Mouse (Mus musculus): Measurements from ENCODE around the gene Ano3. TPM values are rescaled to one million over a fixed set of nuclear protein-coding genes. Genes with fewer than 3 reads are reported as not detected.

Ano3 gene
- total and polyA plus RNA-seq, 3 experiments, result not detected

GRCm38 (mm10) chr2:110719051-110719450 is 231.7 kb downstream of the Ano3 start:
- Histone ChIP-seq H3K36me3 (replicated peaks in 1 of 2; ENCODE audit: control insufficient read depth in 1 of 2, insufficient read depth in 1 of 2, low read length in 1 of 2) (no peaks in the 10 kb centered on the region), H3K4me3 (replicated peaks in 1 of 3; ENCODE audit: low read depth in 2 of 3, low read length in 2 of 3, poor library complexity in 1 of 3) (no peak overlapping the region), H3K9ac (ENCODE audit: insufficient read depth, low read depth) (no peak overlapping the region), H3K9me3 (replicated peaks; ENCODE audit: low read length) (peaks cover 16% of the 10 kb centered on the region), H3K79me2 (replicated peaks; ENCODE audit: control insufficient read depth, extremely low read depth, insufficient read depth, poor library complexity, severe bottlenecking) (no peaks in the 10 kb centered on the region), H3K4me1 (ENCODE audit: control insufficient read depth in 1 of 2, insufficient read depth in 2 of 2) (no peaks in the 10 kb centered on the region), H3K27me3 (replicated peaks) (no peaks in the 10 kb centered on the region), H3K27ac (ENCODE audit: insufficient read depth, low read depth) (no peak overlapping the region), H3K4me2 (ENCODE audit: insufficient read depth, low read depth, poor library complexity, severe bottlenecking) (no peak overlapping the region)
- no peak for DNase-seq (ENCODE audit: extremely low read depth)
- in situ Hi-C loops (cut with MboI; ENCODE audit: low pct_ligation_motif_present, low pct_unique_long_range_greater_than_20kb, low sequenced_read_pairs), result no loop called here
- TF ChIP-seq JUN (IDR thresholded peaks at IDR 0.05; ENCODE audit: insufficient read depth, low read depth, low read length), result no peak
- no peak for TF ChIP-seq TCF12 (IDR thresholded peaks at IDR 0.05; ENCODE audit: low read depth, low read length)
- TF ChIP-seq USF2 (conservative IDR thresholded peaks at IDR 0.05; ENCODE audit: low read depth, low read length), result no peak
- no peak for TF ChIP-seq NELFE (IDR thresholded peaks at IDR 0.05; ENCODE audit: low read depth, low read length)
- no peak for TF ChIP-seq USF1 (IDR thresholded peaks at IDR 0.05; ENCODE audit: low read depth, low read length)
- TF ChIP-seq GABPA (IDR thresholded peaks at IDR 0.05; ENCODE audit: insufficient replicate concordance, low read depth, low read length), result no peak
- no peak for TF ChIP-seq ETS1 (conservative IDR thresholded peaks at IDR 0.05; ENCODE audit: low read depth, low read length)
- TF ChIP-seq CHD2 (IDR thresholded peaks at IDR 0.05; ENCODE audit: low read length), result no peak
- TF ChIP-seq MXI1 (IDR thresholded peaks at IDR 0.05; ENCODE audit: low read depth, low read length), result no peak
- TF ChIP-seq E2F4 (IDR thresholded peaks at IDR 0.05; ENCODE audit: insufficient replicate concordance, low read depth, low read length), result no peak
- no peak for TF ChIP-seq ZMIZ1 (IDR thresholded peaks at IDR 0.05; ENCODE audit: low read depth, low read length)
- no peak for TF ChIP-seq IRF4 (IDR thresholded peaks at IDR 0.05; ENCODE audit: low read depth, low read length)
- no peak for TF ChIP-seq PAX5 (IDR thresholded peaks at IDR 0.05; ENCODE audit: low read length)
- no peak for TF ChIP-seq MAZ (IDR thresholded peaks at IDR 0.05; ENCODE audit: low read depth, low read length)
- TF ChIP-seq SMC3 (IDR thresholded peaks at IDR 0.05; ENCODE audit: low read depth, low read length), result no peak
- TF ChIP-seq ZNF384 (IDR thresholded peaks at IDR 0.05; ENCODE audit: low read depth, low read length), result no peak
- TF ChIP-seq MYC (IDR thresholded peaks at IDR 0.05; ENCODE audit: low read depth, low read length), result no peak
- dilution Hi-C loops (cut with MboI; ENCODE audit: extremely low pct_ligation_motif_present, extremely low pct_unique_long_range_greater_than_20kb, low sequenced_read_pairs), result no loop called here

GRCm38 (mm10) chr2:110710055-110710720 is 240.5 kb downstream of the Ano3 start:
- TF ChIP-seq JUN (IDR thresholded peaks at IDR 0.05; ENCODE audit: insufficient read depth, low read depth, low read length) (no peak), RAD21 (IDR thresholded peaks at IDR 0.05; ENCODE audit: low read depth, low read length) (no peak), ELF1 (IDR thresholded peaks at IDR 0.05; ENCODE audit: low read depth, low read length) (no peak), E2F4 (IDR thresholded peaks at IDR 0.05; ENCODE audit: insufficient replicate concordance, low read depth, low read length) (no peak), RCOR1 (conservative IDR thresholded peaks at IDR 0.05; ENCODE audit: low read depth, low read length) (no peak), BHLHE40 (IDR thresholded peaks at IDR 0.05; ENCODE audit: low read depth, low read length) (no peak), PAX5 (IDR thresholded peaks at IDR 0.05; ENCODE audit: low read length) (no peak), IRF4 (IDR thresholded peaks at IDR 0.05; ENCODE audit: low read depth, low read length) (no peak), TCF12 (IDR thresholded peaks at IDR 0.05; ENCODE audit: low read depth, low read length) (no peak), ZC3H11A (IDR thresholded peaks at IDR 0.05; ENCODE audit: low read depth, low read length) (no peak), MAZ (IDR thresholded peaks at IDR 0.05; ENCODE audit: low read depth, low read length) (no peak), ETS1 (conservative IDR thresholded peaks at IDR 0.05; ENCODE audit: low read depth, low read length) (no peak), KAT2A (IDR thresholded peaks at IDR 0.05; ENCODE audit: insufficient replicate concordance, low read length) (no peak), UBTF (IDR thresholded peaks at IDR 0.05; ENCODE audit: low read depth, low read length) (no peak), SIN3A (IDR thresholded peaks at IDR 0.05; ENCODE audit: low read length) (no peak), POLR2AphosphoS2 (IDR thresholded peaks at IDR 0.05; ENCODE audit: low read depth, low read length) (no peak), USF2 (conservative IDR thresholded peaks at IDR 0.05; ENCODE audit: low read depth, low read length) (no peak)
- in situ Hi-C loops (cut with MboI; ENCODE audit: low pct_ligation_motif_present, low pct_unique_long_range_greater_than_20kb, low sequenced_read_pairs), result no loop called here
- no peaks in the 10 kb centered on the region for H3K36me3 ChIP-seq (replicated peaks in 1 of 2; ENCODE audit: control insufficient read depth in 1 of 2, insufficient read depth in 1 of 2, low read length in 1 of 2)
- H3K4me2 ChIP-seq (ENCODE audit: insufficient read depth, low read depth, poor library complexity, severe bottlenecking), result no peak overlapping the region
- no peak overlapping the region for H3K27ac ChIP-seq (ENCODE audit: insufficient read depth, low read depth)
- no peak overlapping the region for H3K9ac ChIP-seq (ENCODE audit: insufficient read depth, low read depth)
- DNase-seq (ENCODE audit: extremely low read depth), result no peak
- no peak overlapping the region for H3K4me3 ChIP-seq (replicated peaks in 1 of 3; ENCODE audit: low read depth in 2 of 3, low read length in 2 of 3, poor library complexity in 1 of 3)
- dilution Hi-C loops (cut with MboI; ENCODE audit: extremely low pct_ligation_motif_present, extremely low pct_unique_long_range_greater_than_20kb, low sequenced_read_pairs), result no loop called here
- H3K9me3 ChIP-seq (replicated peaks; ENCODE audit: low read length), result peaks cover 23% of the 10 kb centered on the region
- H3K27me3 ChIP-seq (replicated peaks), result no peaks in the 10 kb centered on the region
- H3K4me1 ChIP-seq (ENCODE audit: control insufficient read depth in 1 of 2, insufficient read depth in 2 of 2), result no peaks in the 10 kb centered on the region
- no peaks in the 10 kb centered on the region for H3K79me2 ChIP-seq (replicated peaks; ENCODE audit: control insufficient read depth, extremely low read depth, insufficient read depth, poor library complexity, severe bottlenecking)

Measured in CH12.LX (cell line).